Mouse (Mus musculus): ENCODE data around the gene Rbms3. TPM values are rescaled to one million over a fixed set of nuclear protein-coding genes. Genes with fewer than 3 reads are reported as not detected.

The Rbms3 gene
- polyA plus RNA-seq, 1 experiment from 2014 or later: 38.4 TPM

DNA sequence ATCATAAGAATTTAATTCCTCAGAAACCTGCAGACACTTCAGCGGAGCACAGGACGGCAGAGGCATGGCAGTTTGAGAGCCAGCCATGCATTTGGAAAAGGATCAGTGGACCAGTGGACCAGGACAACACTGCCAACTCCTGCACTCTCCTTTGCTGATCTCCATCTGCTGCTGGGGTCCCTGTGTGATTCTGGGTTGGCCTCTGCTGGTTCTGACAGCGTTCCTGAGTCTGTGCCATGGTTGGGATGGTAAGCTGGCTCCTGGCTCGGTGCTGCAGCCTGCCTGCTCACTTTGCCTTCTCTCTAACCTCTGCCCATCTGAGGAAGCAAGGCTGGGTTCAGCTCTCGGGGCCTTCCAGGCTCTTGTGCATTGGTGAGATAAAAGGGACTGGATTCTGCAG, 28.9 kb downstream of the Rbms3 start:
- Histone ChIP-seq H3K36me3 (ENCODE audit: control insufficient read depth, insufficient read depth, low read length) (no peaks in the 10 kb centered on the region), H3K27me3 (ENCODE audit: control insufficient read depth, insufficient read depth, low read length) (no peaks in the 10 kb centered on the region), H3K9me3 (ENCODE audit: control insufficient read depth, low read length) (no peaks in the 10 kb centered on the region), H3K4me2 (replicated peaks; ENCODE audit: low read depth, low read length) (no peak overlapping the region), H3K4me1 (replicated peaks; ENCODE audit: control insufficient read depth, insufficient read depth, low read length) (no peaks in the 10 kb centered on the region), H3K27ac (ENCODE audit: low read depth, low read length) (no peak overlapping the region), H3K4me3 (ENCODE audit: low read depth, low read length) (no peak overlapping the region), H3K9ac (ENCODE audit: low read depth, low read length) (no peak overlapping the region)
- WGBS: 82% methylated on average over 5 of the region's 5 CpGs
- no peak for ATAC-seq (ENCODE audit: low FRiP score)
- DNase-seq (ENCODE audit: low spot score): no peak

- Histone ChIP-seq H3K4me1 (replicated peaks; ENCODE audit: control insufficient read depth, insufficient read depth, low read length) (no peaks in the 10 kb centered on the region), H3K27ac (ENCODE audit: low read depth, low read length) (no peak overlapping the region), H3K4me3 (ENCODE audit: low read depth, low read length) (no peak overlapping the region), H3K9ac (ENCODE audit: low read depth, low read length) (no peak overlapping the region), H3K9me3 (ENCODE audit: control insufficient read depth, low read length) (no peaks in the 10 kb centered on the region), H3K36me3 (ENCODE audit: control insufficient read depth, insufficient read depth, low read length) (no peaks in the 10 kb centered on the region), H3K27me3 (ENCODE audit: control insufficient read depth, insufficient read depth, low read length) (no peaks in the 10 kb centered on the region), H3K4me2 (replicated peaks; ENCODE audit: low read depth, low read length) (no peak overlapping the region)
- DNase-seq (ENCODE audit: low spot score) (no peak), ATAC-seq (ENCODE audit: low FRiP score) (no peak)
- WGBS: 89% methylated on average over 9 of the region's 9 CpGs
These were observed 30.4 kb downstream of the Rbms3 start for GRCm38 (mm10) chr9:117599341-117599740.

GRCm38 (mm10) chr9:117596162-117596561, 33.6 kb downstream of the Rbms3 start:
- no peak for DNase-seq (ENCODE audit: low spot score)
- Histone ChIP-seq H3K36me3 (ENCODE audit: control insufficient read depth, insufficient read depth, low read length) (no peaks in the 10 kb centered on the region), H3K9me3 (ENCODE audit: control insufficient read depth, low read length) (no peaks in the 10 kb centered on the region), H3K27me3 (ENCODE audit: control insufficient read depth, insufficient read depth, low read length) (no peaks in the 10 kb centered on the region), H3K27ac (ENCODE audit: low read depth, low read length) (no peak overlapping the region), H3K4me1 (replicated peaks; ENCODE audit: control insufficient read depth, insufficient read depth, low read length) (no peaks in the 10 kb centered on the region), H3K9ac (ENCODE audit: low read depth, low read length) (no peak overlapping the region), H3K4me2 (replicated peaks; ENCODE audit: low read depth, low read length) (no peak overlapping the region), H3K4me3 (ENCODE audit: low read depth, low read length) (no peak overlapping the region)
- no peak for ATAC-seq (ENCODE audit: low FRiP score)
- 62% methylated on average over 5 of the region's 5 CpGs for WGBS

DNA sequence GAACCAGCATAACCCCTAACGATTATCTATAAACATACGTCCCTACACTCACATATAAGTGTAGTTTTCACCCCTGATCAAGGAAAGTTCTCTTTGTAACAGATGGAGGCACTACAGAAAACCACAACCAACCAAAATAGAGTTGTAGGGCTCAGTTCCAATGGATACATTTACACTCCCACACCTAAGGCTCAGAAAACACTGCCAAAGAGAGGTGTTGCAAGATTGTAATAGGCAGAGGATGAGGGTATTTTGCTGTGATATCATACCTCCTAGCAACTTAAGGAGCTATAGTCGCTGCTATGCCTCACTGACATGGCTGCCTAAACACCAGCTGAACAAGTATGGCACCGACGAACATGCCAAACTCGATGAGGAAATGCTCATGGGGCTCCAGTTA, 44.4 kb downstream of the Rbms3 start:
- no peak for ATAC-seq (ENCODE audit: low FRiP score)
- no peaks in the 10 kb centered on the region for H3K4me1 ChIP-seq (replicated peaks; ENCODE audit: control insufficient read depth, insufficient read depth, low read length)
- no peak overlapping the region for H3K4me2 ChIP-seq (replicated peaks; ENCODE audit: low read depth, low read length)
- H3K9ac ChIP-seq (ENCODE audit: low read depth, low read length): no peak overlapping the region
- H3K9me3 ChIP-seq (ENCODE audit: control insufficient read depth, low read length): no peaks in the 10 kb centered on the region
- H3K36me3 ChIP-seq (ENCODE audit: control insufficient read depth, insufficient read depth, low read length): no peaks in the 10 kb centered on the region
- no peak overlapping the region for H3K27ac ChIP-seq (ENCODE audit: low read depth, low read length)
- DNase-seq (ENCODE audit: low spot score): no peak
- WGBS: 92% methylated on average over 6 of the region's 6 CpGs
- no peaks in the 10 kb centered on the region for H3K27me3 ChIP-seq (ENCODE audit: control insufficient read depth, insufficient read depth, low read length)
- H3K4me3 ChIP-seq (ENCODE audit: low read depth, low read length): no peak overlapping the region

GRCm38 (mm10) chr9:117583638-117584037, 46.1 kb downstream of the Rbms3 start:
- Histone ChIP-seq H3K4me2 (replicated peaks; ENCODE audit: low read depth, low read length) (no peak overlapping the region), H3K27ac (ENCODE audit: low read depth, low read length) (no peak overlapping the region), H3K9ac (ENCODE audit: low read depth, low read length) (no peak overlapping the region), H3K9me3 (ENCODE audit: control insufficient read depth, low read length) (no peaks in the 10 kb centered on the region), H3K4me1 (replicated peaks; ENCODE audit: control insufficient read depth, insufficient read depth, low read length) (no peaks in the 10 kb centered on the region), H3K27me3 (ENCODE audit: control insufficient read depth, insufficient read depth, low read length) (no peaks in the 10 kb centered on the region), H3K4me3 (ENCODE audit: low read depth, low read length) (no peak overlapping the region), H3K36me3 (ENCODE audit: control insufficient read depth, insufficient read depth, low read length) (no peaks in the 10 kb centered on the region)
- DNase-seq (ENCODE audit: low spot score) (peak; percentile 31), ATAC-seq (ENCODE audit: low FRiP score) (no peak)
- WGBS: 76% methylated on average over 7 of the region's 7 CpGs

DNA sequence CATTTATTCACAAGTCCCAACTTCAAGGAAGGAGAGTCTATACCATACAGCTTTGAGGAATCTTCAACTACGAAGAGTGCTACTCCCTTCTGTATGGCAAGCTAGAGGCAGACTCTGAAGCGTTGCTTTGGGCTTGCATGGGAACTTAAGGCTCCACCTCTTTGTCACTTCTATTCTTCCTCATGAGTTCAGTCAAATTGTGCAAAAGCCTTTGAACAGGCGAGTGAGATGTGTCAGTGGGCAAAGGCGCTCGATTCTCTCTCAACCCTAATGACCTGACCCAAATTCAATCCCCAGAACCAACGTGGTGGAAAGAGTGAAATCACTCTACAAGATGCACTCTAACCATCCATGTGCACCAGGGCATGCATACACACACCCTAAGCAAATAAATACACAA, 47.1 kb downstream of the Rbms3 start:
- H3K9ac ChIP-seq (ENCODE audit: low read depth, low read length): no peak overlapping the region
- no peak overlapping the region for H3K4me2 ChIP-seq (replicated peaks; ENCODE audit: low read depth, low read length)
- WGBS: 82% methylated on average over 6 of the region's 6 CpGs
- no peaks in the 10 kb centered on the region for H3K36me3 ChIP-seq (ENCODE audit: control insufficient read depth, insufficient read depth, low read length)
- H3K9me3 ChIP-seq (ENCODE audit: control insufficient read depth, low read length): no peaks in the 10 kb centered on the region
- no peaks in the 10 kb centered on the region for H3K4me1 ChIP-seq (replicated peaks; ENCODE audit: control insufficient read depth, insufficient read depth, low read length)
- no peak overlapping the region for H3K4me3 ChIP-seq (ENCODE audit: low read depth, low read length)
- ATAC-seq (ENCODE audit: low FRiP score) (no peak), DNase-seq (ENCODE audit: low spot score) (no peak)
- H3K27me3 ChIP-seq (ENCODE audit: control insufficient read depth, insufficient read depth, low read length): no peaks in the 10 kb centered on the region
- H3K27ac ChIP-seq (ENCODE audit: low read depth, low read length): no peak overlapping the region

DNA sequence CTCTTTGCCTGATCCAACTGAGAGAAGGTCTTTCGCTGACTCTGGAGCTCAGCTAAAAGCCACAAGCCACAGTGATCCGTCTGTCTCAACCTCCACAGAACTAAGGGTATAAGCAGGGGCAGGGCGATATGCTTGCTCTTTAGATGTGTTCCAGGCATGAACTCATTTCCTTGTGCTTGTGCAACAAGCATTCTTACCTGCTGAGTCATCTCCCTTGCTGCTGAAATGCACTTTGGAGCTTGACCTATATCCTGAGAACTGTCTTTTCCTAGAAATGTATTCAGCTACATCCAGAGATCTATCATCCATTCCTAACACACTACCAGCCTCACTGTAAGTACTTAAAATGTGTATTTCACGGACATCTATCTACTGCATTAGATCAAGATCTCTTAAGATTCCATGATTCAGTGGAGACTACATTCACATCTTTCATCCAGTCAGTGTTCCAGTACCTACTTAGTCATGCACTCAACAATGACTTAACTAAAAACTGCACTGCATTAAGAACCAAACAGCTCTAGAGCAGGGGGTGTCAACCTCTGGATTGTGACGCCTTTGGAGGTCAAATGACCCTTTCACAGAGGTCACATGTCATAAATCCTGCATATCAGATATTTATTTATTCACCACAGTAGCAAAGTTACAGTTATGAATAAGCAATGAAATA, 58.4 kb downstream of the Rbms3 start:
- no peak for DNase-seq (ENCODE audit: low spot score)
- H3K27ac ChIP-seq (ENCODE audit: low read depth, low read length): no peak overlapping the region
- H3K4me2 ChIP-seq (replicated peaks; ENCODE audit: low read depth, low read length): no peak overlapping the region
- H3K27me3 ChIP-seq (ENCODE audit: control insufficient read depth, insufficient read depth, low read length): no peaks in the 10 kb centered on the region
- no peaks in the 10 kb centered on the region for H3K36me3 ChIP-seq (ENCODE audit: control insufficient read depth, insufficient read depth, low read length)
- H3K9ac ChIP-seq (ENCODE audit: low read depth, low read length): no peak overlapping the region
- no peaks in the 10 kb centered on the region for H3K9me3 ChIP-seq (ENCODE audit: control insufficient read depth, low read length)
- no peak overlapping the region for H3K4me3 ChIP-seq (ENCODE audit: low read depth, low read length)
- no peak for ATAC-seq (ENCODE audit: low FRiP score)
- H3K4me1 ChIP-seq (replicated peaks; ENCODE audit: control insufficient read depth, insufficient read depth, low read length): no peaks in the 10 kb centered on the region
- 90% methylated on average over 5 of the region's 5 CpGs for WGBS

DNA sequence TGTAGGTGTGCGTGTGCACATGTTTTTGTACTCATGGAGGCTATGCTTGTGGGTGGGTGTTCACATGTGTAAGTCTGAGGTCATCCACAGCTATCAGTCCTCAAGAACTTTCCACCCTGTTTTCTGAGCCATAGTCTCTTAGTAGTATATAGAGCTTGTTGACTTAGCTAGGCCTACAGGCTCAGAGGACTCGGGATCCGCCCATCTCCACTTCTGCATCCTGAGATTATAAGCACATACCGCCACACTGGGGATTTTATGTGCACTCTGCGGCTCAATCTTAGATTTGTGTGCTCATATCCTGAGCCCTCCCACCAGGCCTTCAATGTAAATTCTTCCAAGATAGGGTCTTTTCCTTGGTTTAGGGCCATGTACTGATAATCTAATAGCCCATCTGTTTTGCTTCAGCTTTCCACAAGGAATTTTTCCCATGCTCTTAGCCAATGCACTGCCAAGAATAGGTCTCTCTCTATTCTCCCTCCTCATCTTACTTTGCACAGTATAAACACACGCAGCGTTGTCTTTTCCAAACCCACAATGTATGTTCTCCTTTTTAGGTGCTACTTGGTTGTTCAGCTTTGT, 59.4 kb downstream of the Rbms3 start:
- Histone ChIP-seq H3K27me3 (ENCODE audit: control insufficient read depth, insufficient read depth, low read length) (no peaks in the 10 kb centered on the region), H3K4me3 (ENCODE audit: low read depth, low read length) (no peak overlapping the region), H3K4me1 (replicated peaks; ENCODE audit: control insufficient read depth, insufficient read depth, low read length) (no peaks in the 10 kb centered on the region), H3K9me3 (ENCODE audit: control insufficient read depth, low read length) (no peaks in the 10 kb centered on the region), H3K27ac (ENCODE audit: low read depth, low read length) (no peak overlapping the region), H3K9ac (ENCODE audit: low read depth, low read length) (no peak overlapping the region), H3K36me3 (ENCODE audit: control insufficient read depth, insufficient read depth, low read length) (no peaks in the 10 kb centered on the region), H3K4me2 (replicated peaks; ENCODE audit: low read depth, low read length) (no peak overlapping the region)
- DNase-seq (ENCODE audit: low spot score) (no peak), ATAC-seq (ENCODE audit: low FRiP score) (no peak)
- 93% methylated on average over 7 of the region's 7 CpGs for WGBS

- ATAC-seq (ENCODE audit: low FRiP score): no peak
- H3K9ac ChIP-seq (ENCODE audit: low read depth, low read length): no peak overlapping the region
- 73% methylated on average over 10 of the region's 10 CpGs for WGBS
These were observed 63.4 kb downstream of the Rbms3 start for GRCm38 (mm10) chr9:117566293-117566692.

More at GRCm38 (mm10) chr9:117566293-117566692, 63.4 kb downstream of the Rbms3 start:
- Histone ChIP-seq H3K27me3 (ENCODE audit: control insufficient read depth, insufficient read depth, low read length) (no peaks in the 10 kb centered on the region), H3K27ac (ENCODE audit: low read depth, low read length) (no peak overlapping the region), H3K36me3 (ENCODE audit: control insufficient read depth, insufficient read depth, low read length) (no peaks in the 10 kb centered on the region), H3K4me3 (ENCODE audit: low read depth, low read length) (no peak overlapping the region), H3K4me1 (replicated peaks; ENCODE audit: control insufficient read depth, insufficient read depth, low read length) (no peaks in the 10 kb centered on the region), H3K4me2 (replicated peaks; ENCODE audit: low read depth, low read length) (no peak overlapping the region), H3K9me3 (ENCODE audit: control insufficient read depth, low read length) (no peaks in the 10 kb centered on the region)
- no peak for DNase-seq (ENCODE audit: low spot score)
